Mouse (Mus musculus) thymus, adult 2 months (tissue): ENCODE data around the gene Lin28a. TPM values are rescaled to one million over a fixed set of nuclear protein-coding genes. Genes with fewer than 3 reads are reported as not detected.
A peak's percentile ranks its signal among the peaks of the same experiment; 100 is the strongest.

ENCODE experiments used
- DNase-seq: peaks from one replicate; pipeline ENCODE4 v3.0.0; 2021
- H3K27ac ChIP-seq: fragments of 200-500 bp; 2 replicates; pipeline ENCODE4 v1.5.1; 2012; ENCODE audit warnings: low read length, control low read depth; ENCODE audit not compliant: control insufficient read depth, insufficient read depth
- H3K27me3 ChIP-seq: fragments of 200-500 bp; 2 replicates; pipeline ENCODE4 v1.6.1; 2012; ENCODE audit warnings: mild to moderate bottlenecking, low read length, moderate library complexity, mixed read lengths; ENCODE audit not compliant: control insufficient read depth, insufficient read depth
- H3K36me3 ChIP-seq: fragments of 200-500 bp; 2 replicates; pipeline ENCODE4 v1.6.1; 2012; ENCODE audit warnings: mild to moderate bottlenecking, low read length, moderate library complexity; ENCODE audit not compliant: control insufficient read depth, insufficient read depth
- H3K4me1 ChIP-seq: fragments of 200-500 bp; replicated peaks from 2 replicates; pipeline ENCODE4 v1.6.1; 2012; ENCODE audit warnings: low read length; ENCODE audit not compliant: control insufficient read depth, insufficient read depth
- H3K4me3 ChIP-seq: fragments of 200-500 bp; 2 replicates; pipeline ENCODE4 v1.5.1; 2012; ENCODE audit warnings: mild to moderate bottlenecking, low read length, control low read depth, moderate library complexity; ENCODE audit not compliant: control insufficient read depth, insufficient read depth
- CTCF ChIP-seq: fragments of 200-500 bp; IDR thresholded peaks from 2 replicates; pipeline ENCODE4 v1.5.1; 2012; ENCODE audit warnings: mild to moderate bottlenecking, control low read depth, low read length, moderate library complexity, borderline replicate concordance; ENCODE audit not compliant: control insufficient read depth, poor library complexity, insufficient read depth; ENCODE audit errors: extremely low read depth
- POLR2A ChIP-seq: fragments of 200-500 bp; IDR thresholded peaks from 2 replicates; pipeline ENCODE4 v1.6.1; 2012; ENCODE audit warnings: mild to moderate bottlenecking, low read length, control low read depth, moderate library complexity; ENCODE audit not compliant: control insufficient read depth, poor library complexity, insufficient read depth; ENCODE audit errors: extremely low read depth
- WGBS: fragments of 180-500 bp; shearing (Covaris S2); methylation state at CpG from one replicate; pipeline ENCODE4 v1.1.7; 2018; 5-methylcytosine and 5-hydroxymethylcytosine counted together
- polyA plus RNA-seq: library from polyadenylated mRNA; depleted of rRNA; stranded (reverse); fragments of >200 nt; gene quantifications from 2 replicates; pipeline ENCODE4 v1.2.3, GENCODE M21; 2012; rRNA removed

Gene Lin28a
- polyA plus RNA-seq = 0.03 TPM in 2 replicates

GRCm38 (mm10) chr4:134018779-134019145, at the start of gene Lin28a:
Gene Lin28a (minus strand): TSS chr4:134018841.
- TF ChIP-seq POLR2A (no peak), CTCF (no peak)
- Histone ChIP-seq H3K27ac (no peak within 1 kb of the TSS), H3K27me3 (peaks cover 17% of the 10 kb centered on the region), H3K4me3 (no peak within 1 kb of the TSS), H3K36me3 (no peaks in the 10 kb centered on the region), H3K4me1 (no peaks in the 10 kb centered on the region)
- no peak for DNase-seq
- WGBS = 6% methylated on average over 9 of the region's 9 CpGs

DNA sequence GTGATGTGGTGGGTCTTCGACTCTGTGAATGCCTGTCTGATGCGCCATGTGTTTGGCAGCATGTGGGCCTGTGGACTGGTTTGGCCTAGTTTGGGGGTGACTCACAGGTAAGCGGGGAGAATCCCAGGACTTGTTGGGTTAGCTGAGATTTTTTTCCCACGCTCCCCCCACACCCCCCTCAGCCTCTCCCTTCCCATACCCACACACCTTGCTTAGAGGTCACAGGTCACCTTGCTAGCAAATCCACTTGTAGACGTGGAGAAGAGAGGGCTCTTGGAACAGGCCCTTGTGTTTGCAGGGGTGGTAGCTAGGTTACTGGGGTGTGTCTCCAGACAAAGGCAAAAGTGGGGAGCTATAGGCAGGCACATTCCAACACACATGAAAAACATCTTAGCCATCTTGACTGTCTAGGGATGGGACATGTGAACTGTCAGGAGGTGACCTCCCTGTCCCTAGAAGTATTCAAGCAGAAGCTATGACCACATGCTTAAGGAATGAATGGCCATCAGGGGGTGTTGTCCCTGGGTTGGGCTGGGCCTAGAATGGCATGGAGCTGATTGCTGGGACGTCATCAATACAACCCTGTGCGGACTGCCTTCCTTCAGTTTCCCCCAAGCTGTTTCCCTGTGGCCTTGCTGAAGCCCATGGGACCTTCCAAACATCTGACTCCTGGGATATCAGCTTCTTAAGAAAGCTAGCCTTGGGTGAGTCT, 49.3 kb upstream of the Lin28a start:
- TF ChIP-seq POLR2A (no peak), CTCF (no peak)
- no peak for DNase-seq
- Histone ChIP-seq H3K4me1 (peaks cover 1% of the 10 kb centered on the region; the same call in 1 of the 2 replicates), H3K4me3 (no peak overlapping the region), H3K36me3 (no peaks in the 10 kb centered on the region), H3K27me3 (no peaks in the 10 kb centered on the region), H3K27ac (no peak overlapping the region)
- 91% methylated on average over 7 of the region's 7 CpGs for WGBS

DNA sequence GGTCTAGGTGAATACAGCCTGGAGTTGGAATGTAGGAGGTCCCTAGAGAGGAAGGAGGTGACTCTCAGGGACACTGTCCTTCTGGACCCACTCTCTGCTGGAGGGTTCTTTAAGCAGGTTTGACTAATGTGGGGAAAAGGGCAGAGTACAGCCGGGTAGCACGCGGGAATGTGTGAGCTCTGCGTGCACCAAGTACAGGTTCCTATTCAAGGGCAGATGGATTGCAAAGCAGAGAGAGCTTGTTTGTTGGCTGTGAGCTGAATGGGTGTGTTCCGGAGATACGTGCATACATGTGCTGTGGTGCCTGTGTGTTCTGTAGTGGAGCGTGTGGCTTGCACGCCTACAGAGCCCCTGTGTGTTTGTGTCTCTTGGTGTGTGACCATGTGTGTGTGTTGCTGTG, 48.7 kb upstream of the Lin28a start:
- 98% methylated on average over 8 of the region's 8 CpGs for WGBS

DNA sequence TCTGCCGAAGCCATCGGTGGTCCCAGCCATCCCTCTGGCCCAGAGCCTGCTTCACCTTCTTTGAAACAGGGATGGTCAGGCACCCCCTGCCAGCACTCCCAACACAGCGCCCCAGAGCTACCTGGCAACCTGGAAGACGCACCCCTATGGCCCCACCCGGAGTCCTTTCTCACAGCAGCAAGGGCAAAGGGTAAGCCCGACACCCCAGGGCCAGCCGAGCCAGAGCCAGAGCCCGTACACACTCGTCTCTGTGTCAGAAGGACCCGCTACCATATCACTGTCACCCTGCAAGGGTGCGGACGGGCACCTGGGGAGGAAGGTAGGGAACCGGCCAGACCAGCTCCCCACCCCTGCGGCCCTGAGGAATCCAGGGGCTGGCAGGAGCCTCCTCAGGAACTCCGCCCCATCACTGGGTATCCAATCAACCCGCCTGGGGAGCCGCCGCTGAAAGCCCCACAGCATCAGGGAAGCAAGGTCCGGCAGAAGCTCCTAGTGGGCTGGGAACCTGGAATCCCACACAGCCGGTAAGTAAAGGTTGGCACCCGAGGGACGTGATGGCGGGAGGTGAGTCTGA, 46.9 kb upstream of the Lin28a start:
- H3K4me3 ChIP-seq = no peak overlapping the region
- no peak for DNase-seq
- H3K4me1 ChIP-seq = peaks cover 19% of the 10 kb centered on the region
- 86% methylated on average over 23 of the region's 23 CpGs for WGBS
- H3K27ac ChIP-seq = no peak overlapping the region
- TF ChIP-seq POLR2A (no peak), CTCF (no peak)
- H3K36me3 ChIP-seq = no peaks in the 10 kb centered on the region
- no peaks in the 10 kb centered on the region for H3K27me3 ChIP-seq

More for the DNA sequence above, 48.7 kb upstream of the Lin28a start:
- no peaks in the 10 kb centered on the region for H3K27me3 ChIP-seq
- H3K36me3 ChIP-seq = no peaks in the 10 kb centered on the region
- no peak overlapping the region for H3K4me3 ChIP-seq
- peaks cover 5% of the 10 kb centered on the region for H3K4me1 ChIP-seq
- TF ChIP-seq CTCF (no peak), POLR2A (no peak)
- DNase-seq = no peak
- no peak overlapping the region for H3K27ac ChIP-seq

GRCm38 (mm10) chr4:134062561-134062960, 43.9 kb upstream of the Lin28a start:
- H3K36me3 ChIP-seq = no peaks in the 10 kb centered on the region
- no peaks in the 10 kb centered on the region for H3K27me3 ChIP-seq
- DNase-seq = no peak
- TF ChIP-seq POLR2A (no peak), CTCF (no peak)
- H3K4me1 ChIP-seq = peaks cover 37% of the 10 kb centered on the region
- H3K27ac ChIP-seq = 0 out of 2 replicates have a peak overlapping the region, but pooled peaks have one; percentile 14
- no peak overlapping the region for H3K4me3 ChIP-seq
- 59% methylated on average over 8 of the region's 8 CpGs for whole genome bisulfite sequencing

DNA sequence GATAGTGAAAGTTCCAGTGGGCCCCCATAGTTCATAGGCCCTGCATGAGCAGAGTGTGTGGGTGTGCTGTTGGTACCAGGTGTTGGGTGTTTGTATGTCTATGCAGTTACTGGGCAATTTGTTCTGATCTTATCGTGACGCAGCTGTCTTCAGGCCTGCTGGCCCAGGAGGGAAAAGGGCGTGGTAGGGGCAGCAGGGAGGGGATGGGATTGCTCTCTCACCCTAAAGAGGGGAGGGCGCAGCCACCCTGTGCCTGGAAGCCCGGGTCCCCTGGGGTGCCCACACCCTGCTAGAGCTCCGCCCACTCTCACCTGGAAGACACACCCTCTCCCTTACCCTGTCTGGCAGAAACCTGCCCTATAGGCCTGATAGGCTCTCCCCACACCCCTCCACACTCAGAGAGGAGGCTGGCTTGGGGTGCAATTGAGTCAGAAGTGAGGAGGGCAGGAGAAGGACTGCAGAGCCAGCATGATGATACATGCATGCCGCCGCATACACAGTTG, 43.4 kb upstream of the Lin28a start:
- Histone ChIP-seq H3K27ac (peak overlapping the region; percentile 62; the same call in 1 of the 2 replicates), H3K4me3 (peak overlapping the region; percentile 10; the same call in 1 of the 2 replicates), H3K4me1 (peaks cover 41% of the 10 kb centered on the region), H3K27me3 (no peaks in the 10 kb centered on the region), H3K36me3 (no peaks in the 10 kb centered on the region)
- DNase-seq = peak; percentile 42
- 37% methylated on average over 8 of the region's 8 CpGs for WGBS
- no peak for TF ChIP-seq CTCF
- TF ChIP-seq POLR2A = no peak
